Mouse (Mus musculus) testis, adult 2 months (tissue): ENCODE measurements around the gene Rnf126.

Source experiments
- CTCF ChIP-seq: fragments of 200-500 bp; IDR thresholded peaks from 2 replicates; pipeline ENCODE4 v1.5.1; 2012; ENCODE audit warnings: low read depth, mild to moderate bottlenecking, inconsistent platforms, low read length, moderate library complexity; ENCODE audit not compliant: control insufficient read depth, insufficient read depth, insufficient replicate concordance
- POLR2A ChIP-seq: fragments of 200-500 bp; IDR thresholded peaks from 2 replicates; pipeline ENCODE4 v1.6.1; 2012; ENCODE audit warnings: low read depth, mild to moderate bottlenecking, inconsistent platforms, low read length, moderate library complexity; ENCODE audit not compliant: control insufficient read depth

GRCm38 (mm10) chr10:79797326-79797725 lies 30.6 kb upstream of the Rnf126 start:
- TF ChIP-seq CTCF (no peak), POLR2A (no peak)
